Mouse (Mus musculus): ENCODE data around the gene Helq. TPM values are rescaled to one million over a fixed set of nuclear protein-coding genes. Genes with fewer than 3 reads are reported as not detected.

Gene Helq
- total and polyA plus RNA-seq, 3 experiments: 22.7 to 32.2 TPM; not detected in 1

DNA sequence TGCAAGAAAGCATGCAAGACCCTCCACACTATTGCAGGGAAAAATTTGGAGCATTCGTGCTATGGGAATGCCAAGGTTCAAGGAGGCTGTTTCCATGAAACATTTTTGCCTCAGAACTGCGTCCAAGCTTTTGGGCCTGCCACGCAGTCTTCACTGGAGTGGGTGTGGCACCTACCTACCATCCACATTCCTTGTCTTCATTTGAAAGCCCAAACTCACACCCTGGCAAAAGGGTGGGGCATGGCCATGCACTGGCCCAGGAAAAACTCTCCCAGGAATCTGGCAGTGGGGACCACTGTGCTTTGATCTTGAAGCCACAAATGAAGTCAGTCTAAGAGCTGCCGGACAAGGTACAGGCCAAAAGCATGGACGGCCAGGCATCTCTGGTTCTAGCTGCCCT lies 40.3 kb downstream of the Helq start:
- TF ChIP-seq GABPA (IDR thresholded peaks at IDR 0.05; ENCODE audit: low read depth, low read length) (no peak), TBP (IDR thresholded peaks at IDR 0.05; ENCODE audit: low read depth, low read length) (no peak), MYC (IDR thresholded peaks at IDR 0.05; ENCODE audit: low read depth, low read length) (no peak), E2F4 (IDR thresholded peaks at IDR 0.05; ENCODE audit: borderline replicate concordance, low read depth, low read length) (no peak), CHD2 (IDR thresholded peaks at IDR 0.05; ENCODE audit: low read length) (no peak), NELFE (IDR thresholded peaks at IDR 0.05; ENCODE audit: low read depth, low read length) (no peak), USF1 (IDR thresholded peaks at IDR 0.05; ENCODE audit: low read depth, low read length) (no peak), MYB (IDR thresholded peaks at IDR 0.05; ENCODE audit: low read depth, low read length) (no peak), ZC3H11A (IDR thresholded peaks at IDR 0.05; ENCODE audit: low read depth, low read length) (no peak), MEF2A (IDR thresholded peaks at IDR 0.05; ENCODE audit: extremely low read depth, insufficient replicate concordance, low read depth, low read length, poor library complexity, severe bottlenecking) (no peak), MAX (IDR thresholded peaks at IDR 0.05; ENCODE audit: low read length) (no peak)
- H3K4me3 ChIP-seq (ENCODE audit: control insufficient read depth in 1 of 2, insufficient read depth in 1 of 2, low read depth in 2 of 2, low read length in 2 of 2): no peak overlapping the region
- no peak overlapping the region for H3K9ac ChIP-seq (ENCODE audit: control insufficient read depth, low read depth, low read length, poor library complexity, severe bottlenecking)
- H3K27ac ChIP-seq (ENCODE audit: control insufficient read depth, low read depth, low read length): no peak overlapping the region
- peaks cover 0 to 5% of the 10 kb centered on the region in 2 experiments; a peak in 2 of 4 replicates for H3K36me3 ChIP-seq (ENCODE audit: control insufficient read depth in 1 of 2, insufficient read depth in 2 of 2, low read length in 2 of 2)
- H3K4me1 ChIP-seq (ENCODE audit: control insufficient read depth in 1 of 2, insufficient read depth in 2 of 2, low read length in 2 of 2): no peaks in the 10 kb centered on the region
- H3K27me3 ChIP-seq (ENCODE audit: control insufficient read depth in 1 of 2, insufficient read depth in 2 of 2, low read length in 2 of 2): no peaks in the 10 kb centered on the region
- H3K79me2 ChIP-seq (ENCODE audit: control insufficient read depth, insufficient read depth, low read length, poor library complexity): no peaks in the 10 kb centered on the region
- DNase-seq (ENCODE audit: low read depth, low spot score): no peak
- no peaks in the 10 kb centered on the region for H3K9me3 ChIP-seq (replicated peaks; ENCODE audit: insufficient read depth, low read length)

GRCm38 (mm10) chr5:100753407-100753806 lies 45.0 kb downstream of the Helq start:
- TF ChIP-seq TAL1 (IDR thresholded peaks at IDR 0.05; ENCODE audit: low read length) (no peak), POLR2AphosphoS2 (IDR thresholded peaks at IDR 0.05; ENCODE audit: low read length) (no peak), SMC3 (IDR thresholded peaks at IDR 0.05; ENCODE audit: low read depth, low read length) (no peak)
- DNase-seq (ENCODE audit: low read depth, low spot score): no peak
- H3K9me3 ChIP-seq (replicated peaks; ENCODE audit: insufficient read depth, low read length): no peaks in the 10 kb centered on the region
- H3K4me3 ChIP-seq (ENCODE audit: control insufficient read depth in 1 of 2, insufficient read depth in 1 of 2, low read depth in 2 of 2, low read length in 2 of 2): no peak overlapping the region
- no peak overlapping the region for H3K9ac ChIP-seq (ENCODE audit: control insufficient read depth, low read depth, low read length, poor library complexity, severe bottlenecking)
- H3K36me3 ChIP-seq (ENCODE audit: control insufficient read depth in 1 of 2, insufficient read depth in 2 of 2, low read length in 2 of 2): no peaks in the 10 kb centered on the region
- H3K27ac ChIP-seq (ENCODE audit: control insufficient read depth, low read depth, low read length): no peak overlapping the region
- H3K4me1 ChIP-seq (ENCODE audit: control insufficient read depth in 1 of 2, insufficient read depth in 2 of 2, low read length in 2 of 2): peaks cover 0 to 3% of the 10 kb centered on the region in 2 experiments; a peak in 2 of 4 replicates
- H3K27me3 ChIP-seq (ENCODE audit: control insufficient read depth in 1 of 2, insufficient read depth in 2 of 2, low read length in 2 of 2): no peaks in the 10 kb centered on the region
- no peaks in the 10 kb centered on the region for H3K79me2 ChIP-seq (ENCODE audit: control insufficient read depth, insufficient read depth, low read length, poor library complexity)

GRCm38 (mm10) chr5:100751655-100752054 lies 46.7 kb downstream of the Helq start:
- DNase-seq (ENCODE audit: low read depth, low spot score): no peak
- TF ChIP-seq NELFE (IDR thresholded peaks at IDR 0.05; ENCODE audit: low read depth, low read length): no peak
- no peak for TF ChIP-seq KAT2A (conservative IDR thresholded peaks at IDR 0.05; ENCODE audit: low read depth, low read length)
- no peak for TF ChIP-seq USF1 (IDR thresholded peaks at IDR 0.05; ENCODE audit: low read depth, low read length)
- no peak for TF ChIP-seq MXI1 (IDR thresholded peaks at IDR 0.05; ENCODE audit: low read depth, low read length)
- no peak for TF ChIP-seq NRF1 (IDR thresholded peaks at IDR 0.05; ENCODE audit: insufficient read depth, low read depth, low read length, poor library complexity, severe bottlenecking)
- no peak for TF ChIP-seq CTCF (IDR thresholded peaks at IDR 0.05 in 2 of 3, conservative IDR thresholded peaks at IDR 0.05 in 1 of 3; ENCODE audit: control insufficient read depth in 1 of 3, insufficient read depth in 1 of 3, low read depth in 2 of 3, low read length in 3 of 3, poor library complexity in 1 of 3, severe bottlenecking in 1 of 3)
- no peak for TF ChIP-seq BHLHE40 (IDR thresholded peaks at IDR 0.05; ENCODE audit: borderline replicate concordance, low read depth, low read length)
- TF ChIP-seq POLR2A (IDR thresholded peaks at IDR 0.05; ENCODE audit: control insufficient read depth in 1 of 2, insufficient read depth in 1 of 2, low read depth in 1 of 2, low read length in 2 of 2, poor library complexity in 1 of 2): no peak
- TF ChIP-seq GATA1 (IDR thresholded peaks at IDR 0.05; ENCODE audit: low read depth, low read length): no peak
- no peak for TF ChIP-seq ELF1 (IDR thresholded peaks at IDR 0.05; ENCODE audit: low read depth, low read length)
- no peak for TF ChIP-seq MYB (IDR thresholded peaks at IDR 0.05; ENCODE audit: low read depth, low read length)
- no peak for TF ChIP-seq POLR2AphosphoS2 (IDR thresholded peaks at IDR 0.05; ENCODE audit: low read length)
- TF ChIP-seq SMC3 (IDR thresholded peaks at IDR 0.05; ENCODE audit: low read depth, low read length): no peak
- TF ChIP-seq GABPA (IDR thresholded peaks at IDR 0.05; ENCODE audit: low read depth, low read length): no peak
- no peak for TF ChIP-seq EP300 (IDR thresholded peaks at IDR 0.05; ENCODE audit: low read depth in 1 of 2, low read length in 2 of 2)
- TF ChIP-seq MAZ (IDR thresholded peaks at IDR 0.05; ENCODE audit: low read depth, low read length): no peak
- no peak for TF ChIP-seq ZC3H11A (IDR thresholded peaks at IDR 0.05; ENCODE audit: low read depth, low read length)
- TF ChIP-seq UBTF (IDR thresholded peaks at IDR 0.05; ENCODE audit: borderline replicate concordance, insufficient read depth, low read depth, low read length): no peak
- TF ChIP-seq TAL1 (IDR thresholded peaks at IDR 0.05; ENCODE audit: low read length): no peak
- TF ChIP-seq ETS1 (IDR thresholded peaks at IDR 0.05; ENCODE audit: low read depth, low read length): no peak
- no peak overlapping the region for H3K27ac ChIP-seq (ENCODE audit: control insufficient read depth, low read depth, low read length)
- no peak overlapping the region for H3K4me3 ChIP-seq (ENCODE audit: control insufficient read depth in 1 of 2, insufficient read depth in 1 of 2, low read depth in 2 of 2, low read length in 2 of 2)
- H3K79me2 ChIP-seq (ENCODE audit: control insufficient read depth, insufficient read depth, low read length, poor library complexity): no peaks in the 10 kb centered on the region
- peaks cover 0 to 3% of the 10 kb centered on the region in 2 experiments; a peak in 2 of 4 replicates for H3K4me1 ChIP-seq (ENCODE audit: control insufficient read depth in 1 of 2, insufficient read depth in 2 of 2, low read length in 2 of 2)
- H3K9me3 ChIP-seq (replicated peaks; ENCODE audit: insufficient read depth, low read length): no peaks in the 10 kb centered on the region
- no peaks in the 10 kb centered on the region for H3K36me3 ChIP-seq (ENCODE audit: control insufficient read depth in 1 of 2, insufficient read depth in 2 of 2, low read length in 2 of 2)
- H3K9ac ChIP-seq (ENCODE audit: control insufficient read depth, low read depth, low read length, poor library complexity, severe bottlenecking): no peak overlapping the region
- H3K27me3 ChIP-seq (ENCODE audit: control insufficient read depth in 1 of 2, insufficient read depth in 2 of 2, low read length in 2 of 2): no peaks in the 10 kb centered on the region
